Mouse (Mus musculus) heart, postnatal 0 days (tissue): ENCODE data around the gene Gpr152. TPM values are rescaled to one million over a fixed set of nuclear protein-coding genes. Genes with fewer than 3 reads are reported as not detected.

Experiments used
- ATAC-seq: fragments of 200-750 bp; cut with Nextera tagmentation; 2 replicates; pipeline ENCODE4 v1.8.0; 2017; ENCODE audit warnings: low read depth, moderate number of reproducible peaks, moderate library complexity; ENCODE audit not compliant: insufficient read depth
- DNase-seq: peaks from one replicate; pipeline ENCODE4 v3.0.0-alpha.2; 2016; ENCODE audit warnings: low spot score
- H3K27ac ChIP-seq: fragments of 300-500 bp; sonication (generic); 2 replicates; pipeline ENCODE4 v1.5.1; 2014; ENCODE audit warnings: low read depth, mild to moderate bottlenecking
- H3K27me3 ChIP-seq: fragments of 300-500 bp; sonication (generic); 2 replicates; pipeline ENCODE4 v1.6.1; 2014; ENCODE audit warnings: low read length, mixed read lengths; ENCODE audit not compliant: control insufficient read depth, insufficient read depth
- H3K36me3 ChIP-seq: fragments of 300-500 bp; sonication (generic); replicated peaks from 2 replicates; pipeline ENCODE4 v1.6.1; 2014; ENCODE audit warnings: low read length, mixed read lengths; ENCODE audit not compliant: control insufficient read depth, insufficient read depth
- H3K4me1 ChIP-seq: fragments of 300-500 bp; sonication (generic); 2 replicates; pipeline ENCODE4 v1.6.1; 2014; ENCODE audit warnings: antibody characterized with exemption; ENCODE audit not compliant: control insufficient read depth, insufficient read depth
- H3K4me2 ChIP-seq: fragments of 300-500 bp; sonication (generic); 2 replicates; pipeline ENCODE4 v1.6.1; 2014; ENCODE audit warnings: low read depth, mild to moderate bottlenecking, low read length, moderate library complexity
- H3K4me3 ChIP-seq: fragments of 300-500 bp; sonication (generic); 2 replicates; pipeline ENCODE4 v1.5.1; 2014; ENCODE audit warnings: low read depth, low read length
- H3K9ac ChIP-seq: fragments of 300-500 bp; sonication (generic); replicated peaks from 2 replicates; pipeline ENCODE4 v1.6.1; 2014; ENCODE audit warnings: low read depth, low read length, mixed read lengths
- H3K9me3 ChIP-seq: fragments of 300-500 bp; sonication (generic); replicated peaks from 2 replicates; pipeline ENCODE4 v1.6.1; 2016; ENCODE audit warnings: low read length; ENCODE audit not compliant: control insufficient read depth
- CTCF ChIP-seq: IDR thresholded peaks from 2 replicates; pipeline ENCODE4 v1.5.1; 2016; ENCODE audit warnings: antibody characterized with exemption, control low read depth, low read depth
- EP300 ChIP-seq: IDR thresholded peaks from 2 replicates; pipeline ENCODE4 v1.6.1; 2016; ENCODE audit warnings: antibody characterized with exemption, low read depth
- WGBS: fragments of 180-500 bp; shearing (Covaris S2); extraction: QIAGEN DNeasy Blood & Tissue Kit; methylation state at CpG from one replicate; pipeline ENCODE4 v1.1.7; 2014; 5-methylcytosine and 5-hydroxymethylcytosine counted together
- polyA plus RNA-seq: library from polyadenylated mRNA; unstranded; fragments of >200 nt; fragmentation: Nextera tagmentation; extraction: Ambion mirVana; gene quantifications from 2 replicates; pipeline ENCODE4 v1.2.1, GENCODE M21; 2015
- total RNA-seq: library from RNA; depleted of rRNA; stranded (reverse); fragments of >200 nt; gene quantifications from 2 replicates; pipeline ENCODE4 v1.2.3, GENCODE M21; 2014; ENCODE audit warnings: low replicate concordance

The Gpr152 gene
- total and polyA plus RNA-seq, 2 experiments from 2014 or later: 0.03 TPM; not detected in 1

DNA sequence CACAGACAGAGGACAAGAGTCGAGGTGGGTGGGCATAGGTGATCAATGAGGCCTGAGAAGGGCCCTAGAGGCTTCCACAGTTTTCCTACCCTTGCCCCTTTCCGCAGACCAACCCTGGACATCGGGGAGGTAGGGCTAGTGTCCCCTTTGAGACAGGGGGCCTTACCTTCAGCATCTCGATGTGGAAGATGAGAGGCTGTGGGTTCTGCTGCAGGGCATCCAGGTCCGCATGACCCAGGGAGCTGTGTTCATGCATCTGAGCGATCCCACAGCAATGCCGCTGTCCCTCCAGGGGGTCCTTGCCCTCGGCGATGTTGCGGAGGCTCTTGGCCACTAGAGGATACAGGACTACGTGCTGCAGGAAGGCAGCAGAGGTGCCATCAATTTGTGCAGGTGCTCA is 23.8 kb upstream of the Gpr152 start:
- no peak overlapping the region for H3K9ac ChIP-seq
- no peak for TF ChIP-seq EP300
- TF ChIP-seq CTCF: no peak
- H3K4me3 ChIP-seq: no peak overlapping the region
- DNase-seq (no peak), ATAC-seq (no peak)
- H3K9me3 ChIP-seq: no peaks in the 10 kb centered on the region
- WGBS: 88% methylated on average over 11 of the region's 11 CpGs
- H3K36me3 ChIP-seq: peaks cover 53% of the 10 kb centered on the region
- no peaks in the 10 kb centered on the region for H3K27me3 ChIP-seq
- H3K27ac ChIP-seq: no peak overlapping the region
- no peak overlapping the region for H3K4me2 ChIP-seq
- H3K4me1 ChIP-seq: peaks cover 16% of the 10 kb centered on the region

DNA sequence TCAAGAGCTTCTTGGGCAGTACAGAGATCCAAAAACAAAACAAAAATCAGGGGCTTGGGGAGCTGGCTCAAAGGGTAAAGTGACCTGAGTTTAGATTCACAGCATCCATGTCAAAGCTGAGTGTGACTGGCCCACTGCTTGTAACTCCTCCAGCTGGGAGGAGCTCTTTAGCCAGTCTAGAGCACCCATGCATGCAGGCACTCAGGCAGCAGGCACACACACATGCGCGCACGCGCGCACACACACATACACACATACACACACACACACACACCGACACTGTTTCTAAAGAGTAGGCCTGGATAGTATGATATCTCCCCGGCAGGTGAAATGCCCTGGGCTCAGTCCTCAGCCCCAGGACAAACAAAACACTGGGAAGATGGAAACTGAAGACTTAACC is 22.6 kb upstream of the Gpr152 start:
- no peaks in the 10 kb centered on the region for H3K9me3 ChIP-seq
- TF ChIP-seq CTCF: no peak
- no peak for TF ChIP-seq EP300
- peaks cover 44% of the 10 kb centered on the region for H3K36me3 ChIP-seq
- 97% methylated on average over 7 of the region's 7 CpGs for WGBS
- no peak overlapping the region for H3K9ac ChIP-seq
- no peaks in the 10 kb centered on the region for H3K27me3 ChIP-seq
- no peak overlapping the region for H3K4me2 ChIP-seq
- ATAC-seq (no peak), DNase-seq (no peak)
- peaks cover 19% of the 10 kb centered on the region for H3K4me1 ChIP-seq
- no peak overlapping the region for H3K4me3 ChIP-seq
- H3K27ac ChIP-seq: no peak overlapping the region

DNA sequence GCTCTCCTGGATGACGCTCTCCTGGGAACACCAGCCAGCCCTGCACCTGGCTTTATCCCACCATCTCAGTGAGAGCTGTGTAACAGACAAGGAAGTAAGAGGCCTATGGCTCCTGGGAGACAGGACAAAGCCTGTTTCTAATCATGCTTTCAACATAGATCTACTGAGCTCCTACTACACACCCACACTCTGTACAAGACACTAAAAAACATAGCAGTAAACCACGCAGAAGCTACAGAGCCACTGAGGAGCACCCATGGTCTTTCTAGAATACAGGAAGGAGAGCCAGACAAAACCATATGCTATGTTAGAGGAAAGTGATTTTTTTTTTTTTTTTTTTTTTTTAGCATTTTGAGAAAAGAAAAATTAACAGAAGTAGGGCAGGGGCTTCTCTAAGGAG is 21.2 kb upstream of the Gpr152 start:
- no peak overlapping the region for H3K4me3 ChIP-seq
- H3K36me3 ChIP-seq: peaks cover 35% of the 10 kb centered on the region
- DNase-seq: no peak
- WGBS: 92% methylated on average over 2 of the region's 2 CpGs
- TF ChIP-seq CTCF (no peak), EP300 (no peak)
- no peak overlapping the region for H3K27ac ChIP-seq
- H3K27me3 ChIP-seq: no peaks in the 10 kb centered on the region
- no peak overlapping the region for H3K4me2 ChIP-seq
- H3K4me1 ChIP-seq: peaks cover 13% of the 10 kb centered on the region
- ATAC-seq: no peak
- no peak overlapping the region for H3K9ac ChIP-seq
- H3K9me3 ChIP-seq: no peaks in the 10 kb centered on the region

DNA sequence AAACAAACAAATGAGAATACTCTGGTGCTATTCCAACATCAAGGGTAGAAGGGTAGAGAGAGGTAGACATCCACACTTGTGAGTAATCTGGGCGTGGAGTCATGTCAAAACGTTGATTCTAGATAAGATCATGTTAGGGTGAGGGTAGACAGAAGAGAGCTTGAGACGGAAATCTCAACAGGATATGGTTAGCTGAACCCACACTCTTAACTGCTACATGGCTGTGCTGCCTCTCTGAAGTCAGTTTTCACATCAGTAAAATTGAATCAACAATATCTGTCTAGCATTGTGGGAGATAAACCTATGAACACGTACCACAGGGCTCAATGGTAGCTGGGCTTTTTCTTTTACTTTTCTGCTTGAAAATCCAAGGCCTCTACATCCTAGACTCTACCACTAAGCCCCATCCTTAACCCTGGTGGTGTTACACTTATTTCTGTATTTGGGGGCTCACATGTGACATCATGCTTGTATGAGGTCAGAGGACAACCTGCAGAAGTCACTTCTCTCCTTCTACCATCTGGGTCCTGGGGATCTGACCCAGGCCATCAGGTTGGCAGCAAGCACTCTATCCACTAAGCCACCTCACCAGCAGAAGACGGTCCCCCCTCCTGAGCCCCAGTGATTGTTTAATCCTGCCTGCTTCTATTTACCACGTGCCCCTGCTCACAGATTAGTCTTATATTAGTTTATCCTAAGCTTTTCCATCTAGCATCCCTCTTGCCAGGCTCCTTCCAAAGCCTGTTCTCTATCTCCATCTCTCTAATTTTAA is 19.7 kb upstream of the Gpr152 start:
- H3K9me3 ChIP-seq: no peaks in the 10 kb centered on the region
- DNase-seq (no peak), ATAC-seq (no peak)
- no peak overlapping the region for H3K4me3 ChIP-seq
- no peak overlapping the region for H3K4me2 ChIP-seq
- H3K27me3 ChIP-seq: no peaks in the 10 kb centered on the region
- H3K36me3 ChIP-seq: peaks cover 27% of the 10 kb centered on the region
- peaks cover 9% of the 10 kb centered on the region; the same call in 1 of the 2 replicates for H3K4me1 ChIP-seq
- H3K27ac ChIP-seq: no peak overlapping the region
- 77% methylated on average over 6 of the region's 6 CpGs for WGBS
- TF ChIP-seq CTCF (no peak), EP300 (no peak)
- H3K9ac ChIP-seq: no peak overlapping the region

GRCm38 (mm10) chr19:4120496-4120895 is 19.1 kb upstream of the Gpr152 start:
- Histone ChIP-seq H3K36me3 (peaks cover 21% of the 10 kb centered on the region), H3K4me1 (peaks cover 9% of the 10 kb centered on the region; the same call in 1 of the 2 replicates), H3K4me2 (peak overlapping the region; percentile 57), H3K27ac (no peak overlapping the region), H3K9ac (no peak overlapping the region), H3K9me3 (no peaks in the 10 kb centered on the region), H3K4me3 (no peak overlapping the region), H3K27me3 (no peaks in the 10 kb centered on the region)
- no peak for ATAC-seq
- TF ChIP-seq EP300 (no peak), CTCF (no peak)
- 87% methylated on average over 2 of the region's 2 CpGs for WGBS
- DNase-seq: no peak
